Mouse (Mus musculus) forebrain, embryonic 13.5 days (tissue): ENCODE measurements around the gene Efna1. TPM values are rescaled to one million over a fixed set of nuclear protein-coding genes. Genes with fewer than 3 reads are reported as not detected.

Source experiments
- ATAC-seq: fragments of 200-750 bp; cut with Nextera tagmentation; 2 replicates; pipeline ENCODE4 v1.8.0; 2017
- H3K27ac ChIP-seq: fragments of 300-500 bp; sonication (generic); 2 replicates; pipeline ENCODE4 v1.5.1; 2015; ENCODE audit warnings: inconsistent platforms, mild to moderate bottlenecking, moderate library complexity
- H3K27me3 ChIP-seq: fragments of 300-500 bp; sonication (generic); 2 replicates; pipeline ENCODE4 v1.6.1; 2015; ENCODE audit warnings: mild to moderate bottlenecking, inconsistent platforms
- H3K36me3 ChIP-seq: fragments of 300-500 bp; sonication (generic); 2 replicates; pipeline ENCODE4 v1.6.1; 2015; ENCODE audit warnings: mild to moderate bottlenecking, inconsistent platforms; ENCODE audit not compliant: poor library complexity, severe bottlenecking
- H3K4me1 ChIP-seq: fragments of 300-500 bp; sonication (generic); 2 replicates; pipeline ENCODE4 v1.6.1; 2015; ENCODE audit warnings: inconsistent platforms
- H3K4me2 ChIP-seq: fragments of 300-500 bp; sonication (generic); 2 replicates; pipeline ENCODE4 v1.6.1; 2015; ENCODE audit warnings: inconsistent platforms, mild to moderate bottlenecking, moderate library complexity
- H3K4me3 ChIP-seq: fragments of 300-500 bp; sonication (generic); 2 replicates; pipeline ENCODE4 v1.5.1; 2015; ENCODE audit warnings: mild to moderate bottlenecking, inconsistent platforms
- H3K9ac ChIP-seq: fragments of 300-500 bp; sonication (generic); 2 replicates; pipeline ENCODE4 v1.6.1; 2015; ENCODE audit warnings: mild to moderate bottlenecking, inconsistent platforms
- H3K9me3 ChIP-seq: fragments of 300-500 bp; sonication (generic); replicated peaks from 2 replicates; pipeline ENCODE4 v1.6.1; 2016; ENCODE audit warnings: inconsistent platforms
- WGBS: fragments of 180-500 bp; shearing (Covaris S2); methylation state at CpG from one replicate; pipeline ENCODE4 v1.1.7; 2015; 5-methylcytosine and 5-hydroxymethylcytosine counted together
- polyA plus RNA-seq: library from polyadenylated mRNA; unstranded; fragments of >200 nt; fragmentation: Nextera tagmentation; extraction: Ambion mirVana; gene quantifications from 2 replicates; pipeline ENCODE4 v1.2.1, GENCODE M21; 2015

The Efna1 gene
- polyA plus RNA-seq, 1 experiment from 2014 or later: 9.5 TPM

DNA sequence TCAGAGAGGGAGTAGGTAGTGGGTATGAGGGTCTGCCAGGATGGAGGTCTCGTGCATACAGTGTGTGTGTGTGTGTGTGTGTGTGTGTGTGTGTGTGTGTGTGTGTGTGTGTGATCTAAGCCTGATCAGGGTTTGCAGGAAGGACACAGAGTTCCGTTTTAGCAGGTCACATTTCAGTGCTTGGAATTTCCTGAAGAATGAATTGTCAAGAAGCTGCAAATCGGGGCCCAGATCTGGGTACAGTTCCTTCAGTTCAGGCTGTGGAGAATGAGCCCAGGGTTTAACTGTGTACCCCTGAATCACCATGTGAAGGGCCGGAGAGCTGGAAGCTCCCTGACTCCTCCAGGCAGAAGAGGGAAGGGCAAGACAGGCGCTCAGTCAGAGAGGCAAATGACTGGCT lies 6.3 kb upstream of the Efna1 start:
- Histone ChIP-seq H3K4me1 (no peaks in the 10 kb centered on the region), H3K9me3 (no peaks in the 10 kb centered on the region), H3K9ac (no peak overlapping the region), H3K27me3 (no peaks in the 10 kb centered on the region), H3K27ac (no peak overlapping the region), H3K36me3 (no peaks in the 10 kb centered on the region), H3K4me3 (no peak overlapping the region), H3K4me2 (no peak overlapping the region)
- ATAC-seq: no peak
- 56% methylated on average over 5 of the region's 5 CpGs for WGBS

DNA sequence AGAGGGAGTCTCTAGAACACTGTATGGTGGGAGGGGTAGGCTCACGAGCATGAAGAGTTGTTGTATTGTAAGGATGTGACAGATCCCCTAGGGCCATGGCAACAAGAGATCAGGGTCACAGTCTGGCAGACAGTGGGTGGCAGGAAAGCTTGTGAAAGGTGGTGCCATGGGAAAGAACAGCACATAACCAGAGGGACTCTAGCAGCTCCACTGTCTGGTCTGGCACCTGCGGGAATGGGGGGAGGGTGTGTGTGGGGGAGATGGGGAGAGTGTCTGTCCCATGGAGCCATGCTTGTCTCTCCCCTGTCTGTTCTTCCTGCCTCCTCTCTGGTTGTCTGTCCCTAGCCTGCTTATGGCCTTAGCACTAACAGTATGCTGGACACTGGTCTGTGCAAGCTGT lies 4.6 kb upstream of the Efna1 start:
- H3K4me2 ChIP-seq: no peak overlapping the region
- no peak overlapping the region for H3K4me3 ChIP-seq
- peaks cover 15% of the 10 kb centered on the region for H3K27me3 ChIP-seq
- no peaks in the 10 kb centered on the region for H3K36me3 ChIP-seq
- no peak overlapping the region for H3K9ac ChIP-seq
- 52% methylated on average over 2 of the region's 2 CpGs for WGBS
- H3K9me3 ChIP-seq: no peaks in the 10 kb centered on the region
- H3K4me1 ChIP-seq: peaks cover 13% of the 10 kb centered on the region
- H3K27ac ChIP-seq: no peak overlapping the region
- no peak for ATAC-seq

DNA sequence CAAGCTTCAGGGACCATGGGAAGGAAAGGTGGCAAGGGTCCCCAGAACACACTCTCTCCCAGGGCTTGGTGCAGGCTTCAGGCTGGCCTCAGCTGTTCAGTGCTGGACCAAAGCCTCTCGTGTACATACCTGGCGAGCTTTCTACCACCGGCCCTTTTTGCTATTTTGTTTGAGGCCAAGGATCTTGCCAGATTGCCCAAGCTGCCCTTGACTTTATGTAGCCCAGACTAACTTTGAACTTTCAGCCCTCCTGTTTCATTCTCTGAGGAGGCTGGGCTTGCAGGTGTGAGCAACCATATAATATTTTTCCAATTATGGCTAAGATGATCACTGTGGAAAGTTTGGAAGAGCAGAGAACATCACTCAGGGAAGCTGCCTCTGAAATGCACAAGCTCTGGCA lies 3.3 kb upstream of the Efna1 start:
- peaks cover 21% of the 10 kb centered on the region for H3K27me3 ChIP-seq
- WGBS: 95% methylated on average over 3 of the region's 3 CpGs

DNA sequence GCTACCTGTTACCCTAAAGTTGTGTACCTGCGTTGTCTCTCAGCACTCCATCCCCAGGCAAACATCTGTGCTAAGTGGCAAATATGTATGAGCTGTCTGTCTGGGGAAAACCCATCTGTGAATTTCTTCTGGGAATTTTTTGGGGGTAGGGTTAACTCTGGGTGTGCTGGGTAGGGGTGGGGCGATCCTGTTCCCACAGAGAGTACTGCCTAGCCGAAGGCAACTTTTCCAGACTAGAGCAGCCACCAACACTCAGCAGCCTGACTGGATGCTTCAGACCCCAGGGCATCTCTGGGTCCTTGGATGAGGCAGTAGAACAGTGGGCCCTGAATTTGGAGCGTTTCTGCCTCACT lies 1.3 kb upstream of the Efna1 start:
- peaks cover 33% of the 10 kb centered on the region for H3K4me1 ChIP-seq
- ATAC-seq: no peak
- no peaks in the 10 kb centered on the region for H3K36me3 ChIP-seq
- H3K4me3 ChIP-seq: no peak overlapping the region
- H3K4me2 ChIP-seq: no peak overlapping the region
- no peak overlapping the region for H3K27ac ChIP-seq
- peaks cover 40% of the 10 kb centered on the region for H3K27me3 ChIP-seq
- no peaks in the 10 kb centered on the region for H3K9me3 ChIP-seq
- WGBS: 28% methylated on average over 4 of the region's 4 CpGs
- H3K9ac ChIP-seq: no peak overlapping the region

More for the DNA sequence above, 3.3 kb upstream of the Efna1 start:
- Histone ChIP-seq H3K27ac (no peak overlapping the region), H3K4me3 (no peak overlapping the region), H3K9ac (no peak overlapping the region), H3K4me1 (peaks cover 26% of the 10 kb centered on the region), H3K4me2 (no peak overlapping the region), H3K36me3 (no peaks in the 10 kb centered on the region), H3K9me3 (no peaks in the 10 kb centered on the region)
- ATAC-seq: no peak

DNA sequence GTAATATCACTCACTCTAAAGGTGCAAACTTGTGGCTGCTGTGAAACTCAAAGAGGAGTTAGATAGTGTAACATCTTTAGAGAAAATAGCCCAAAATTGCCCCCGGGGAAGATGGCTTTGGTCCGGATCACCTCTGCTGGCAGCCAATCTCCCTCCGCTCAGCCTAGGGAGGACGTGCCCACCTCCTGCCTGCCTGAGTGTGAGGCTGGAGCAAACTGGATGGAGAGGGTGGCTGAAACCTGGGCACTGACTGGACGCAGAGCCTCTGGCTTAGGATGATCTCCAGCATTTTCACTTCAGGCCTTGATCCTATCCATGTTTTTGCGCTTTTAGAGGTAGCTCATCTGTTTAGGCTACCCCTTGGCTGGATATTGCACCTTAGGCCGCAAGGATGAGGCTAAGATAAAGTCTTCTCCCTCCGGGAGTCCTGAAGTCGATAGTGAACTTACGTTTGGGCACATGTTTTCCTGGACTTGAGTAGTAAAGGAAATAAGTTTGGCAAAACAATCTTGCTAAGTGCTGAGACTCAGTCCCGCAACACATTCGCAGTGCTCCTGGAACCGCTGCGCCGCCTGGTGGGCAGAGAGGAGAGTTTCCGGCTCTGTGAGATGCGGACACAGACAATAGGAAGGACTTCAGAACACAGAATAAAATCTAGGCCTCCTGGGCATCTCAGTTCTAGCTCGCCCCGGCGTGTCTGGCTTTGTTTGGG lies 793 bp upstream of the Efna1 start:
- peaks cover 37% of the 10 kb centered on the region for H3K4me1 ChIP-seq
- H3K4me2 ChIP-seq: peak overlapping the region; percentile 95
- no peak overlapping the region for H3K27ac ChIP-seq
- H3K36me3 ChIP-seq: no peaks in the 10 kb centered on the region
- H3K27me3 ChIP-seq: peaks cover 43% of the 10 kb centered on the region
- peak overlapping the region; percentile 65; the same call in 1 of the 2 replicates for H3K9ac ChIP-seq
- peak; percentile 16; the same call in 1 of the 2 replicates for ATAC-seq
- H3K9me3 ChIP-seq: no peaks in the 10 kb centered on the region
- peak overlapping the region; percentile 49 for H3K4me3 ChIP-seq
- 12% methylated on average over 20 of the region's 20 CpGs for WGBS

DNA sequence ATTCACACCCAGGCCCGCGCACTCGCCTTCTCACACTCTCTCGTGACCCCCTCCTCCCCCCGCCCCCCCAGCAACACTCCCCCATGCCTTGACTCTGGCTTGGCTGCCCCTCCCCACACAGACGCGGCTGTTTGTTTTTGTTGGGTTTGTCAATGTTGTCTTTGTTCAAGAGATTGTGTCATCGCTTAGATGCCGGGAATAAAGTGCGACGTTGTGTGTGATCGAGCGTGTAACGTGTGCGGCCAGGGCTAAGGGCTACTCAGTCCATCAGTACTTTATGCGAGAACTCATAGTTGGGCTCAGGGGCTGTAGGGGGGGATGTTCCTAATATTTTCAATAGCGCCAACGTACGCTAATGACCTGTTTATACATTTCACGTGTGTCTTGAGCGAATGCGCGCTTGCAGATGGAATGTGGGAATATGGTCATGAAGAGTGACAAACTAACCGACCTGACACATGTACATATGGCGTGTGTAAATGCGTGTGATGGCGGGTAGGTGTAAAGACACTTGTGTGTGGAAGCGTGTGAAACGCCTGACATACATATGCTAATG lies 814 bp downstream of the Efna1 start:
- ATAC-seq: peak; percentile 12
- Histone ChIP-seq H3K9ac (peak overlapping the region; percentile 65), H3K9me3 (no peaks in the 10 kb centered on the region), H3K4me3 (peak overlapping the region; percentile 49), H3K36me3 (no peaks in the 10 kb centered on the region), H3K4me2 (peak overlapping the region; percentile 95), H3K4me1 (peaks cover 37% of the 10 kb centered on the region), H3K27ac (peak overlapping the region; percentile 45), H3K27me3 (peaks cover 47% of the 10 kb centered on the region)
- under 1% methylated on average over 29 of the region's 29 CpGs for WGBS

DNA sequence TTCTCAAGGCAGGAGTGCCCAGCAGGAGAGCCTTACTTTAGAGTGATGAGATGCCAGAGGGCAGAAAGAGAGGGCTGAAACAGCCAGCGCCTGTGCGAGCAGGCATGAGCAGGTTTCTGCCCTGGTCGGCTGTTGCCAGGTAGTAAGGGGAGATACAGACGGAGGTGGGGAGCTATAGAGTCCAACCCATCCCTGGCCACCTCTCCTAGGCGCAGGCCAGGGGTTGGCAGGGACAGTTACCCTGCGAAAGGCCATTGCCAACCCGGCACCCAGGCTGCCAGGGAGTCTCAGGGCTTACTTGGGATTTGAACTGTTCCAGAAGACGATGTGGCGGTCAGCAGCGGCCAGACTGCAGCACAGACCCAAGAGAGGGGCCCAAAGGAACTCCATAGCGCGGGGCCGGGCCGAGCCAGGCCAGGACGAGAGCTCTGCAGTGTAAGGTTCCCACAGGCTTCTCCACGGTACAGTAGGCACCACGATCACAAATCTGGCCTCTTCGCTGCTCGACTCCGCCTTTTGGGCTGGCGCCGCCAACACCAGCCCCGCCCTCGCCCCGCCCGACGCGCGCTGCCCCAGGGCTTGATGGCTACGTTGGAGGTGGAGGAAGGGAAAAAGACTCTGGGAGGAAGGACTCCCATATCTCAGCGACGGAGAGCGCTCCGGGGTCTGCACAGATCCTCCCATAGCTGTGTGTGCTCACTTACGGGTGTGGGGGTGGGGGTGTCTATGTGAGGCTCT lies 1.6 kb downstream of the Efna1 start:
- peak overlapping the region; percentile 49 for H3K4me3 ChIP-seq
- H3K27me3 ChIP-seq: peaks cover 47% of the 10 kb centered on the region
- ATAC-seq: peak; percentile 66
- H3K4me2 ChIP-seq: peak overlapping the region; percentile 95
- peaks cover 37% of the 10 kb centered on the region for H3K4me1 ChIP-seq
- peak overlapping the region; percentile 65 for H3K9ac ChIP-seq
- 2% methylated on average over 35 of the region's 35 CpGs for WGBS
- peak overlapping the region; percentile 45 for H3K27ac ChIP-seq
- H3K9me3 ChIP-seq: no peaks in the 10 kb centered on the region
- H3K36me3 ChIP-seq: no peaks in the 10 kb centered on the region

DNA sequence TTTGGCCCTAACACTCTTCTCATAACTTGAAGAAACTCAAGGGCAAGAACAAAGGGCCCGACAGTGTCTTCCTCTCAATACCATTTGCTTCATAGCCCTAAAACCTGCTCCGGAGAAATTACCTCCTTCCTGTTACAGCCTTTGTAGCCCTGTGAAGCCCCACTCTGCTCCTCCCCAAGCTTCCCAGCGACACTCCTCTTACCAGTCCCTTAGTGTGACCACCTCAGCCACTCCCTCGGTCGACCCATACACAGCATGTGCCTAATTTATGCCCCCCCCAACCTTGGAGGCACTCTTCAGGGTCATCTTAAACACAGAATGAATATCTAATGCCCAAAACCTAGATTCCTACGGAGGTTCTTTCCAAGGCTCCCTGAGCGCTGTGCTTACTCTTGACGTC lies 2.3 kb downstream of the Efna1 start:
- Histone ChIP-seq H3K4me2 (peak overlapping the region; percentile 95), H3K27me3 (peaks cover 47% of the 10 kb centered on the region), H3K27ac (no peak overlapping the region), H3K9me3 (no peaks in the 10 kb centered on the region), H3K9ac (0 out of 2 replicates have a peak overlapping the region, but pooled peaks have one; percentile 65), H3K4me1 (peaks cover 37% of the 10 kb centered on the region), H3K4me3 (peak overlapping the region; percentile 49), H3K36me3 (no peaks in the 10 kb centered on the region)
- WGBS: 26% methylated on average over 8 of the region's 8 CpGs
- ATAC-seq: no peak

DNA sequence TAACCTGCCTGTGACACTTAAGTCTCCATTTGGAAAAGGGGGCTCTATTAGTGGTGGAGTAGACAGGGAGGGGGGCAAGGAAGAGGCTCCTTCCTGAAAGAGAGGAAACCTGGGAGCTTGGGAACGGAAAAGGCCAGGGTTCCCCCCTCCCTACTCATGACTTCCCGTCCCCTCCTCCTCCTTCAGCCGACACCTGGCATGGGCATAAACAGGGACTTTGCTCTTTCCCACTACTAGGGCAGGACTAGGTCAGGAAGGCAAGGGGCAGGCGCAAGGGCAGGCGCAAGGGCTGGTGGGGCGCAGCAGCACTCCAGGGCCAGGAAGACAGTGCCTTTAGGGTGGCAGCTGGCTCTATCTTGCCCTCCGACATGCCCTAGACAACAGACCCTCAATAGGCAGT lies 2.8 kb downstream of the Efna1 start:
- Histone ChIP-seq H3K36me3 (no peaks in the 10 kb centered on the region), H3K4me2 (peak overlapping the region; percentile 95), H3K9ac (peak overlapping the region; percentile 34; the same call in 1 of the 2 replicates), H3K9me3 (no peaks in the 10 kb centered on the region), H3K4me3 (peak overlapping the region; percentile 49; the same call in 1 of the 2 replicates), H3K27me3 (peaks cover 47% of the 10 kb centered on the region), H3K4me1 (peaks cover 37% of the 10 kb centered on the region), H3K27ac (no peak overlapping the region)
- no peak for ATAC-seq
- WGBS: 79% methylated on average over 7 of the region's 7 CpGs

DNA sequence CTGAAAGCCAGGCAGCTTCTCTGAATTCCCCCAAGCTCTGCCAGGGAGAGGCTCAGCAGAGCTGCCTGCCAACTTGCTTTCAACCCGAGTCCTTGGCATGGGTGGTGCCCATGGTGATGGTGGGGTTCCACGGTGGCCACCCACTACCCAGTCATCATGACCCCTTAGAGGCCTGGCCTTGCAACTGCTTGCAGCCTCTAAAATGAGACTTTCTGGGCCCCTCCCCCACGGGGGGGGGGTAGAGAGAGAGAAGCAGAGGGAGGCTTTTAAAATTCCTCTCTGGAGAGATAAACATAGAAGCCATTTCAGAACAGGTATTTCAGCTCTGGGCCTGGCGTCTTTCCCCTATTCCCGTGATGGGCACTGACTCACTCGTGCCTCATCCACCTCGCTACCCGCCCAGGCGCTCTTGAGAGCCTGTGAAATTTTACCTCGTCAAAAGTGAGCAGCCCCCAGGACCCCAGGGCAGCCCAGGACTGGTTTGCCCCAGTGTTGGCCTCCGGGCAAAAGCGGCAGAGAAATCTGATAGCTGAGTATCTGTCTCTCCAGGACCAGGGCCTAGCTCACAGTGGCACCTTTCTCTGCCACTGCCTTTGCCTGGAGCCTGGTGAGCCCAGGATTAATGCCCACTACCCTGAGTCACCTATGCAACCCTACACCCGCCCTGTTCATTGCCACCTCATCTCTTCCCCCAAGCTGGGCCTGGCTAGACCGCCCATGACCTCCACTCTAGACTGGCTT lies 3.5 kb downstream of the Efna1 start:
- peak overlapping the region; percentile 95 for H3K4me2 ChIP-seq
- H3K27me3 ChIP-seq: peaks cover 47% of the 10 kb centered on the region
- no peak overlapping the region for H3K4me3 ChIP-seq

DNA sequence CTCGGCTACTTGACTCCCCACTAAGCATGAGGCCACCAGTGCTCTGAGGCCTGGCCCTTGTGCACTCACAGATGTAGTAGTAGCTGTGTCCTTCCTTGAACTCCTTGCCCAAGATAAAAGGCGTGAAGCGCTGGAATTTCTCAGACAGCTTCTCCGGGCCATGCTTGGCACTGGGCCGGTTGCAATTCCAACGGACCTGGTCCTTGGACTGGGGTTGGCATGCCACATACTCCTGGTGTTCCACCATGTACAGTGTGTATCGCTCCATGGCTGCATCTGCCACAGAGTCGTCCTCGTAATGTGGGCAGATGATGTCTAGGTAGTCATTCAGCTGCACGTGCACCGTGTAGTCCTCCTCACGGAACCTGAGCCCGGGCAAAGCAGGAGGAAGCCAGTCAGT lies 4.9 kb downstream of the Efna1 start:
- ATAC-seq: no peak
- Histone ChIP-seq H3K4me2 (no peak overlapping the region), H3K27ac (no peak overlapping the region), H3K36me3 (no peaks in the 10 kb centered on the region), H3K4me1 (peaks cover 37% of the 10 kb centered on the region), H3K9me3 (no peaks in the 10 kb centered on the region), H3K9ac (no peak overlapping the region), H3K4me3 (no peak overlapping the region), H3K27me3 (peaks cover 37% of the 10 kb centered on the region)
- WGBS: 92% methylated on average over 13 of the region's 13 CpGs

More for the DNA sequence above, 3.5 kb downstream of the Efna1 start:
- H3K9me3 ChIP-seq: no peaks in the 10 kb centered on the region
- no peaks in the 10 kb centered on the region for H3K36me3 ChIP-seq
- peak overlapping the region; percentile 34; the same call in 1 of the 2 replicates for H3K9ac ChIP-seq
- H3K4me1 ChIP-seq: peaks cover 37% of the 10 kb centered on the region
- no peak for ATAC-seq
- H3K27ac ChIP-seq: peak overlapping the region; percentile 10; the same call in 1 of the 2 replicates
- WGBS: 53% methylated on average over 14 of the region's 14 CpGs
